Mouse (Mus musculus) liver, embryonic 14.5 days (tissue): ENCODE measurements at regions not wholly inside any gene's neighbourhood (a gene's known extent, or its start where the extent isn't known, plus 50 kb on each side); places are given as distances from the start of the nearest gene placed in this dataset.

ENCODE experiments used
- CTCF ChIP-seq: IDR thresholded peaks from 2 replicates; pipeline ENCODE4 v1.5.1; 2016; ENCODE audit warnings: antibody characterized with exemption, low read depth, control low read depth
- EP300 ChIP-seq: IDR thresholded peaks from 2 replicates; pipeline ENCODE4 v1.6.1; 2016; ENCODE audit warnings: antibody characterized with exemption, low read depth

DNA sequence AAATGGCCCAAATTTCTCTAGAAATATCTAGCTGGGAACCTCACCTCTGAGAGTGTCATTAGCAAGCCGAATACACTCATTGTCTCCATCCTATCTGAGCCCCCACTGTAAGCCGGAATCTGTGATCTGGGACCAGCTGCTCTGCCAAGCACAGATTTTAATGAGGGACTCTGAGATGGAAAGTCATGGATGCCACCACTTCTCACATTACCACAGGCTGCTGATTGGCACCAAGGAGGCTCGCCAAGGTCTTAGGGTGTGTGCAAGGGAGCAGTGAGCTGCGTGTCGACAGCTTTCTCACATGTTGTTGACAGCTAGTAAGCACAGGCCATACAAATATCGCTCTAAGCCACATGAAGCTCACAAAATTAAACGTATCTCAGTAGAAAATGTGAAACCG, 250.1 kb upstream of the Gm6657 start:
- no peak for TF ChIP-seq CTCF
- TF ChIP-seq EP300 = no peak
